In genomic region chr8:120426622-120427385, GRCm38 (mm10) we compare ENCODE assay signal across 8 mouse cellular contexts.
DNase-seq lines count a peak whose midpoint lies in the region; ATAC-seq lines count a peak whose summit lies in the region.

No protein-coding gene starts in this region.

- no peaks in the 10 kb centered on the region for H3K27me3 ChIP-seq in intestine, embryonic 14.5 days (replicated peaks; ENCODE audit: control insufficient read depth, insufficient read depth, low read length)
- H3K27me3 ChIP-seq in midbrain, embryonic 14.5 days (ENCODE audit: control insufficient read depth, insufficient read depth, low read length) = no peaks in the 10 kb centered on the region

- no peaks in the 10 kb centered on the region for H3K36me3 ChIP-seq in intestine, embryonic 14.5 days (ENCODE audit: control insufficient read depth, insufficient read depth, low read length)
- H3K36me3 ChIP-seq in midbrain, embryonic 14.5 days (ENCODE audit: control insufficient read depth, insufficient read depth, low read length) = no peaks in the 10 kb centered on the region

- no peak for ATAC-seq in intestine, embryonic 14.5 days (replicated peaks; ENCODE audit: low FRiP score, low TSS enrichment, low read depth)
- ATAC-seq in midbrain, embryonic 14.5 days (ENCODE audit: low FRiP score, low TSS enrichment) = no peak
- ATAC-seq in megakaryocyte-erythroid progenitor cell, adult 5-6 weeks (replicated peaks; ENCODE audit: low FRiP score, low TSS enrichment, poor library complexity, severe bottlenecking) = no peak

- H3K4me3 ChIP-seq in intestine, embryonic 14.5 days (ENCODE audit: low read depth, low read length) = no peak overlapping the region
- H3K4me3 ChIP-seq in midbrain, embryonic 14.5 days (replicated peaks; ENCODE audit: low read depth, low read length) = no peak overlapping the region

- DNase-seq in Muller cell, postnatal 12 days (ENCODE audit: inconsistent ontology term) = peak; percentile 46
- DNase-seq in cerebellum, postnatal 25 days = peak; percentile 70 to 77
- DNase-seq in heart, adult 11 months = peak; percentile 97
- DNase-seq in intestine, embryonic 14.5 days (ENCODE audit: low spot score) = no peak
- DNase-seq in left cerebral cortex, postnatal 36 days (ENCODE audit: low spot score in 2 of 2) = peak; percentile 80 to 85
- peak; percentile 72 for DNase-seq in midbrain, embryonic 14.5 days
- no peak for DNase-seq in embryo, embryonic 11 days

- intact Hi-C loops in left cerebral cortex, postnatal 36 days (cut with DNase I) = loop anchor here (5.0 kb wide), 1 partner anchor 110 kb away; no protein-coding TSS in a partner anchor

- peaks cover 36% of the 10 kb centered on the region for H3K4me1 ChIP-seq in intestine, embryonic 14.5 days (replicated peaks; ENCODE audit: control insufficient read depth, insufficient read depth, low read length)
- H3K4me1 ChIP-seq in midbrain, embryonic 14.5 days (ENCODE audit: control insufficient read depth, insufficient read depth, low read length) = peaks cover 63% of the 10 kb centered on the region

- no peak overlapping the region for H3K9ac ChIP-seq in intestine, embryonic 14.5 days (ENCODE audit: low read length)
- H3K9ac ChIP-seq in midbrain, embryonic 14.5 days (replicated peaks; ENCODE audit: low read length) = no peak overlapping the region

- H3K4me2 ChIP-seq in intestine, embryonic 14.5 days (ENCODE audit: low read length) = no peak overlapping the region
- no peak overlapping the region for H3K4me2 ChIP-seq in midbrain, embryonic 14.5 days (ENCODE audit: low read length)

- H3K9me3 ChIP-seq in intestine, embryonic 14.5 days (ENCODE audit: control insufficient read depth, low read length) = no peaks in the 10 kb centered on the region
- H3K9me3 ChIP-seq in midbrain, embryonic 14.5 days (ENCODE audit: control insufficient read depth, low read length) = no peaks in the 10 kb centered on the region

- 44% methylated on average over 20 of the region's 20 CpGs for WGBS in intestine, embryonic 14.5 days
- 16% methylated on average over 20 of the region's 20 CpGs for WGBS in midbrain, embryonic 14.5 days

- H3K27ac ChIP-seq in intestine, embryonic 14.5 days (ENCODE audit: low read depth) = peak overlapping the region; percentile 33; the same call in 1 of the 2 replicates
- H3K27ac ChIP-seq in midbrain, embryonic 14.5 days (replicated peaks; ENCODE audit: low read depth, low read length) = peak overlapping the region; percentile 89

Comparison
In these comparisons a context has a peak if more than half of its experiments do, and no peak if none do; other contexts are left out.
1. DNase-seq: peak in Muller cell, postnatal 12 days (single experiment), cerebellum, postnatal 25 days (2 of 2), heart, adult 11 months (single experiment), left cerebral cortex, postnatal 36 days (2 of 2) and midbrain, embryonic 14.5 days (single experiment); none in intestine, embryonic 14.5 days (single experiment) and embryo, embryonic 11 days (single experiment).